Mouse (Mus musculus): ENCODE measurements at regions not wholly inside any gene's neighbourhood (a gene's known extent, or its start where the extent isn't known, plus 50 kb on each side); places are given as distances from the start of the nearest gene placed in this dataset.

GRCm38 (mm10) chr13:103591874-103592273, 182.5 kb downstream of the Srek1 start:
- TF ChIP-seq CTCF (IDR thresholded peaks at IDR 0.05; ENCODE audit: low read depth) = no peak
- TF ChIP-seq EP300 (optimal IDR thresholded peaks at IDR 0.05) = no peak
